Mouse (Mus musculus) CH12.LX (cell line): ENCODE measurements around the gene Tmppe. TPM values are rescaled to one million over a fixed set of nuclear protein-coding genes. Genes with fewer than 3 reads are reported as not detected.

ENCODE experiments used
- DNase-seq: peaks from one replicate; pipeline ENCODE4 v3.0.0-alpha.2; 2013; ENCODE audit errors: extremely low read depth
- H3K27ac ChIP-seq: 2 replicates; pipeline ENCODE4 v1.5.1; 2012; ENCODE audit warnings: low read depth, mild to moderate bottlenecking, control low read depth, moderate library complexity; ENCODE audit not compliant: insufficient read depth
- H3K27me3 ChIP-seq: replicated peaks from 2 replicates; pipeline ENCODE3; 2012; ENCODE audit warnings: inconsistent platforms
- H3K36me3 ChIP-seq, 2 experiments: replicated peaks in 1 of 2; 2 replicates each; pipeline versions ENCODE3 to v1.6.1; 2012; ENCODE audit warnings: inconsistent platforms in 1 of 2, low read length in 1 of 2, mild to moderate bottlenecking in 1 of 2, mixed read lengths in 1 of 2, moderate library complexity in 1 of 2; ENCODE audit not compliant: control insufficient read depth in 1 of 2, insufficient read depth in 1 of 2
- H3K4me1 ChIP-seq, 2 experiments: 2 replicates each; pipeline ENCODE4 v1.6.1; 2012; ENCODE audit warnings: inconsistent platforms in 1 of 2, moderate library complexity in 1 of 2; ENCODE audit not compliant: insufficient read depth in 2 of 2, control insufficient read depth in 1 of 2
- H3K4me2 ChIP-seq: 2 replicates; pipeline ENCODE4 v1.6.1; 2012; ENCODE audit warnings: low read depth, mild to moderate bottlenecking, control low read depth; ENCODE audit not compliant: poor library complexity, insufficient read depth, severe bottlenecking
- H3K4me3 ChIP-seq, 3 experiments: fragments of 150-350 bp in 1 of 3; sonication (generic) in 1 of 3; replicated peaks in 1 of 3; 2 replicates each; pipeline versions ENCODE3 to v1.5.1; 2011 to 2012; ENCODE audit warnings: low read depth in 2 of 3, low read length in 2 of 3, mild to moderate bottlenecking in 2 of 3, moderate library complexity in 2 of 3, control low read depth in 1 of 3, improper control_type of control experiment in 1 of 3, inconsistent platforms in 1 of 3, mixed read lengths in 1 of 3; ENCODE audit not compliant: poor library complexity in 1 of 3
- H3K79me2 ChIP-seq: replicated peaks from 2 replicates; pipeline ENCODE4 v1.6.1; 2012; ENCODE audit warnings: mild to moderate bottlenecking, moderate library complexity; ENCODE audit not compliant: control insufficient read depth, poor library complexity, insufficient read depth, severe bottlenecking; ENCODE audit errors: extremely low read depth
- H3K9ac ChIP-seq: 2 replicates; pipeline ENCODE4 v1.6.1; 2012; ENCODE audit warnings: low read depth, mild to moderate bottlenecking, control low read depth, moderate library complexity; ENCODE audit not compliant: insufficient read depth
- H3K9me3 ChIP-seq: replicated peaks from 2 replicates; pipeline ENCODE3; 2012; ENCODE audit warnings: low read length, inconsistent platforms, mixed read lengths
- EP300 ChIP-seq: IDR thresholded peaks from 2 replicates; pipeline ENCODE4 v1.6.1; 2011; ENCODE audit warnings: low read length, improper control_type of control experiment
- GABPA ChIP-seq: IDR thresholded peaks from 2 replicates; pipeline ENCODE4 v1.6.1; 2012; ENCODE audit warnings: low read depth, low read length, improper control_type of control experiment, inconsistent platforms; ENCODE audit not compliant: insufficient replicate concordance
- IRF4 ChIP-seq: IDR thresholded peaks from 2 replicates; pipeline ENCODE4 v1.6.1; 2014; ENCODE audit warnings: low read depth, mild to moderate bottlenecking, inconsistent platforms, low read length, improper control_type of control experiment
- JUND ChIP-seq: conservative IDR thresholded peaks from 2 replicates; pipeline ENCODE4 v1.6.1; 2011; ENCODE audit warnings: low read depth, low read length, improper control_type of control experiment
- MAFK ChIP-seq: IDR thresholded peaks from 2 replicates; pipeline ENCODE4 v1.6.1; 2011; ENCODE audit warnings: low read length, improper control_type of control experiment; ENCODE audit not compliant: insufficient replicate concordance
- MAX ChIP-seq: IDR thresholded peaks from 2 replicates; pipeline ENCODE4 v1.6.1; 2011; ENCODE audit warnings: low read length, improper control_type of control experiment
- MAZ ChIP-seq: IDR thresholded peaks from 2 replicates; pipeline ENCODE4 v1.6.1; 2012; ENCODE audit warnings: low read depth, mild to moderate bottlenecking, inconsistent platforms, low read length, improper control_type of control experiment, moderate library complexity
- MXI1 ChIP-seq: IDR thresholded peaks from 2 replicates; pipeline ENCODE4 v1.6.1; 2011; ENCODE audit warnings: mild to moderate bottlenecking, low read depth, low read length, improper control_type of control experiment
- MYC ChIP-seq: IDR thresholded peaks from 2 replicates; pipeline ENCODE4 v1.6.1; 2011; ENCODE audit warnings: low read depth, mild to moderate bottlenecking, improper control_type of control experiment, low read length
- NRF1 ChIP-seq: IDR thresholded peaks from 2 replicates; pipeline ENCODE4 v1.6.1; 2014; ENCODE audit warnings: low read depth, mild to moderate bottlenecking, inconsistent platforms, low read length, improper control_type of control experiment, moderate library complexity
- PAX5 ChIP-seq: IDR thresholded peaks from 2 replicates; pipeline ENCODE4 v1.6.1; 2012; ENCODE audit warnings: low read length, inconsistent platforms, mixed read lengths
- POLR2AphosphoS2 ChIP-seq: IDR thresholded peaks from 2 replicates; pipeline ENCODE4 v1.6.1; 2011; ENCODE audit warnings: low read depth, low read length, improper control_type of control experiment
- USF1 ChIP-seq: IDR thresholded peaks from 2 replicates; pipeline ENCODE4 v1.6.1; 2014; ENCODE audit warnings: low read depth, mild to moderate bottlenecking, inconsistent platforms, low read length, improper control_type of control experiment
- ZKSCAN1 ChIP-seq: IDR thresholded peaks from 2 replicates; pipeline ENCODE4 v1.6.1; 2012; ENCODE audit warnings: low read depth, inconsistent platforms, low read length, improper control_type of control experiment, borderline replicate concordance
- ZMIZ1 ChIP-seq: IDR thresholded peaks from 2 replicates; pipeline ENCODE4 v1.6.1; 2012; ENCODE audit warnings: low read depth, mild to moderate bottlenecking, inconsistent platforms, low read length, improper control_type of control experiment
- ZNF384 ChIP-seq: IDR thresholded peaks from 2 replicates; pipeline ENCODE4 v1.6.1; 2012; ENCODE audit warnings: low read depth, low read length, improper control_type of control experiment, inconsistent platforms
- dilution Hi-C: fragments of 300-500 bp; cut with MboI; formaldehyde crosslinking; loops from 2 replicates; pipeline ENCODE4 v1.14.3; 2020; ENCODE audit warnings: low sequenced_read_pairs; ENCODE audit not compliant: extremely low pct_unique_long_range_greater_than_20kb, extremely low pct_ligation_motif_present
- in situ Hi-C: fragments of 300-500 bp; cut with MboI; formaldehyde crosslinking; loops from 3 replicates; pipeline ENCODE4 v1.14.3; 2019; ENCODE audit warnings: low sequenced_read_pairs, low pct_ligation_motif_present, low pct_unique_long_range_greater_than_20kb, mixed read lengths
- polyA plus RNA-seq: library from polyadenylated mRNA; unstranded; fragments of >175 nt; gene quantifications from 2 replicates; pipeline ENCODE4 v1.2.1, GENCODE M21; 2012; ENCODE audit warnings: low read depth; ENCODE audit not compliant: insufficient read length
- total RNA-seq, 2 experiments: library from RNA; depleted of rRNA; stranded (reverse); fragments of 300-350 nt in 1 of 2; fragments of >200 nt in 1 of 2; gene quantifications; 2 replicates each; pipeline ENCODE4 v1.2.3; 2012 to 2014

Gene Tmppe
- total and polyA plus RNA-seq, 3 experiments = 3.2 to 8.2 (median 7.3) TPM

- TF ChIP-seq ZNF384 = no peak
Measured at GRCm38 (mm10) chr9:114387086-114387485, 13.8 kb upstream of the Tmppe start (continued).

- DNase-seq = no peak
- in situ Hi-C loops (loop anchor here (10.0 kb wide), 2 partner anchors 53 to 393 kb away; partner anchors contain the start of gene Bcl2a1c), dilution Hi-C loops (no loop called here)
- TF ChIP-seq MAFK = no peak
- TF ChIP-seq NRF1 = no peak
- TF ChIP-seq MYC = no peak
- TF ChIP-seq IRF4 = no peak
- no peak for TF ChIP-seq MXI1
- no peak for TF ChIP-seq GABPA
- no peak for TF ChIP-seq JUND
- TF ChIP-seq USF1 = no peak
- no peak for TF ChIP-seq MAZ
- H3K4me1 ChIP-seq = peaks cover 5 to 30% of the 10 kb centered on the region in 2 experiments
- peaks cover 19 to 48% of the 10 kb centered on the region in 2 experiments for H3K36me3 ChIP-seq
- H3K79me2 ChIP-seq = no peaks in the 10 kb centered on the region
- H3K4me3 ChIP-seq = no peak overlapping the region
- H3K27ac ChIP-seq = no peak overlapping the region
- H3K9ac ChIP-seq = no peak overlapping the region
- H3K9me3 ChIP-seq = no peaks in the 10 kb centered on the region
- H3K27me3 ChIP-seq = no peaks in the 10 kb centered on the region
- H3K4me2 ChIP-seq = no peak overlapping the region
Measured at GRCm38 (mm10) chr9:114388288-114388687, 12.6 kb upstream of the Tmppe start.

DNA sequence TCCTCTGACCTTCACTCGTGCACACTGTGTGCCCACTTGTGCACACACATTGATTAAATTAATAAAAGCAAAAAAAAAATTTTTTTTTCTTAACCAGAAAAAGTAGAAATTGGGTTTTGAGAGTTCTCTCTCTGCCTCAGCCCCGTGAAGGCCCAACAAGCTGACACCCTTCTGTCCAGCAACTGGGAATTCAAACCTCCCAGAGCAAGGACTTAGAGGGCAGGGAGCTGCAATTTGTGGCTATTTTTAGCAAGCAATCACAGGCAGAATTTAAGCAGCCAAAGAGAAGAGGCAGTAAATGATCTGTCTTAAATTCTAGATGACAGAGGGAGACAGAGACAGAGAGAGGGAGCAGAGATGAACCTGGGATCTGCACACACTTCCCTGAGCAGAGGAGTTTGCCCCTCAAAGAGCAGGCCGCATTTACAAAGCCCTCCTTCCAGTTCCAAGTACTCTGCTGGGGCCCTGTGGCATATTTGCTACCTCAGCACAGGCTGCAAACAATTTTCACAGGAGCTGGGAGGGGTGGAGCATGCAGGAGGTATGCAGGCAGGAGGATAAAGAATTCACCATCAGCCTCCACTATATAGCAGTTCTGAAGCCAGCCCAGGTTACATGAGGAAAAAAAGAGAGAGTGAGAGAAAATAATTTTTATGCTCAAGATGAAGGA, 12.1 kb upstream of the Tmppe start:
- no peaks in the 10 kb centered on the region for H3K27me3 ChIP-seq
- in situ Hi-C loops = loop anchor here (10.0 kb wide), 2 partner anchors 54 to 394 kb away; partner anchors contain the start of gene Bcl2a1c
- no peak overlapping the region for H3K4me2 ChIP-seq
- no peak for TF ChIP-seq ZMIZ1
- TF ChIP-seq PAX5 = no peak
- TF ChIP-seq MAX = no peak
- TF ChIP-seq ZKSCAN1 = no peak
- TF ChIP-seq EP300 = no peak
- no peak for TF ChIP-seq POLR2AphosphoS2
- TF ChIP-seq, all 38 proteins: peak for 0
- no peak overlapping the region for H3K9ac ChIP-seq
- no peaks in the 10 kb centered on the region for H3K9me3 ChIP-seq
- dilution Hi-C loops = no loop called here
- no peak for DNase-seq
- H3K36me3 ChIP-seq = peaks cover 15 to 45% of the 10 kb centered on the region in 2 experiments
- H3K79me2 ChIP-seq = no peaks in the 10 kb centered on the region
- H3K4me3 ChIP-seq = no peak overlapping the region
- no peak overlapping the region for H3K27ac ChIP-seq
- H3K4me1 ChIP-seq = peaks cover 5 to 30% of the 10 kb centered on the region in 2 experiments
